Mouse (Mus musculus): Measurements from ENCODE around the gene Arpc1b. TPM values are rescaled to one million over a fixed set of nuclear protein-coding genes. Genes with fewer than 3 reads are reported as not detected.
A peak's percentile ranks its signal among the peaks of the same experiment; 100 is the strongest.
"Not testable (repeated sequence)": the region's sequence is repeated elsewhere in the genome, so short reads cannot be mapped to it uniquely, and the experiment has no call there.

Gene Arpc1b
- polyA plus RNA-seq, 1 experiment from 2014 or later, result 354 TPM

- H3K36me3 ChIP-seq (ENCODE audit: insufficient read depth, low read length), result peaks cover 29% of the 10 kb centered on the region
- no peak overlapping the region for H3K4me2 ChIP-seq (replicated peaks; ENCODE audit: low read depth, low read length)
- H3K4me1 ChIP-seq (ENCODE audit: insufficient read depth, low read length), result peaks cover 29% of the 10 kb centered on the region
- H3K4me3 ChIP-seq (ENCODE audit: low read length), result no peak overlapping the region
- no peaks in the 10 kb centered on the region for H3K27me3 ChIP-seq (ENCODE audit: insufficient read depth, low read length)
- no peak for ATAC-seq (ENCODE audit: low FRiP score, low TSS enrichment)
- no peaks in the 10 kb centered on the region for H3K9me3 ChIP-seq (ENCODE audit: low read length)
- H3K27ac ChIP-seq (ENCODE audit: low read length), result no peak overlapping the region
- 25% methylated on average over 7 of the region's 7 CpGs for whole genome bisulfite sequencing
- H3K9ac ChIP-seq (replicated peaks; ENCODE audit: low read length), result no peak overlapping the region
Observed at GRCm38 (mm10) chr5:145120921-145121320, 6.9 kb downstream of the Arpc1b start.

DNA sequence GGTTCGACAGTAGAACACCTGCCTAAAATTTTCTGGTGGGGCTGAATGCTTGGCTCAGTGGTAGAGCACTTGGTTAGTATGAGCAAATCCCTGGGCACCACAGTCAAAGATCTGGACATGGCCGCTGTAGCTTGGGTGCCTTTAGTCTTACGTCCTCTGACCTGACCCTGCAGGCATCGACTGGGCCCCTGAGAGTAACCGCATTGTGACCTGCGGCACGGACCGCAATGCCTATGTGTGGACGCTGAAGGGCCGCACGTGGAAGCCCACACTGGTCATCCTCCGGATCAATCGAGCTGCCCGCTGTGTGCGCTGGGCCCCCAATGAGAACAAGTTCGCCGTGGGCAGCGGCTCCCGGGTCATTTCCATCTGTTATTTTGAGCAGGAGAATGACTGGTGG is 9.4 kb downstream of the Arpc1b start:
- H3K9ac ChIP-seq (replicated peaks; ENCODE audit: low read length), result no peak overlapping the region
- ATAC-seq (ENCODE audit: low FRiP score, low TSS enrichment), result no peak
- H3K27me3 ChIP-seq (ENCODE audit: insufficient read depth, low read length), result no peaks in the 10 kb centered on the region
- 91% methylated on average over 19 of the region's 19 CpGs for WGBS
- H3K36me3 ChIP-seq (ENCODE audit: insufficient read depth, low read length), result peaks cover 45% of the 10 kb centered on the region
- H3K4me1 ChIP-seq (ENCODE audit: insufficient read depth, low read length), result peaks cover 8% of the 10 kb centered on the region
- H3K4me3 ChIP-seq (ENCODE audit: low read length), result no peak overlapping the region
- H3K9me3 ChIP-seq (ENCODE audit: low read length), result no peaks in the 10 kb centered on the region
- no peak overlapping the region for H3K27ac ChIP-seq (ENCODE audit: low read length)
- H3K4me2 ChIP-seq (replicated peaks; ENCODE audit: low read depth, low read length), result no peak overlapping the region

- H3K27me3 ChIP-seq (ENCODE audit: insufficient read depth, low read length), result no peaks in the 10 kb centered on the region
- H3K9me3 ChIP-seq (ENCODE audit: low read length), result no peaks in the 10 kb centered on the region
- no peak overlapping the region for H3K4me3 ChIP-seq (ENCODE audit: low read length)
- H3K9ac ChIP-seq (replicated peaks; ENCODE audit: low read length), result no peak overlapping the region
- ATAC-seq (ENCODE audit: low FRiP score, low TSS enrichment), result no peak
- no peak overlapping the region for H3K27ac ChIP-seq (ENCODE audit: low read length)
- H3K4me2 ChIP-seq (replicated peaks; ENCODE audit: low read depth, low read length), result no peak overlapping the region
- peaks cover 72% of the 10 kb centered on the region for H3K36me3 ChIP-seq (ENCODE audit: insufficient read depth, low read length)
- WGBS, result 94% methylated on average over 9 of the region's 9 CpGs
- no peaks in the 10 kb centered on the region for H3K4me1 ChIP-seq (ENCODE audit: insufficient read depth, low read length)
Observed at GRCm38 (mm10) chr5:145126580-145126979, 12.6 kb downstream of the Arpc1b start.

GRCm38 (mm10) chr5:145129124-145129523 is 15.1 kb downstream of the Arpc1b start:
- H3K4me3 ChIP-seq (ENCODE audit: low read length), result no peak overlapping the region
- H3K36me3 ChIP-seq (ENCODE audit: insufficient read depth, low read length), result peaks cover 82% of the 10 kb centered on the region
- no peak overlapping the region for H3K9ac ChIP-seq (replicated peaks; ENCODE audit: low read length)
- WGBS, result 97% methylated on average over 4 of the region's 4 CpGs
- H3K9me3 ChIP-seq (ENCODE audit: low read length), result no peaks in the 10 kb centered on the region
- H3K4me1 ChIP-seq (ENCODE audit: insufficient read depth, low read length), result no peaks in the 10 kb centered on the region
- no peak overlapping the region for H3K27ac ChIP-seq (ENCODE audit: low read length)
- H3K4me2 ChIP-seq (replicated peaks; ENCODE audit: low read depth, low read length), result no peak overlapping the region
- no peak for ATAC-seq (ENCODE audit: low FRiP score, low TSS enrichment)
- H3K27me3 ChIP-seq (ENCODE audit: insufficient read depth, low read length), result no peaks in the 10 kb centered on the region

- ATAC-seq (ENCODE audit: low FRiP score, low TSS enrichment); H3K27me3 ChIP-seq (ENCODE audit: insufficient read depth, low read length); H3K27ac ChIP-seq (ENCODE audit: low read length); H3K4me1 ChIP-seq (ENCODE audit: insufficient read depth, low read length); H3K9me3 ChIP-seq (ENCODE audit: low read length); H3K4me2 ChIP-seq (replicated peaks; ENCODE audit: low read depth, low read length); H3K9ac ChIP-seq (replicated peaks; ENCODE audit: low read length); H3K4me3 ChIP-seq (ENCODE audit: low read length): not testable (repeated sequence)
- H3K36me3 ChIP-seq (ENCODE audit: insufficient read depth, low read length), result peaks cover 84% of the 10 kb centered on the region
- 76% methylated on average over 4 of the region's 6 CpGs for WGBS
Observed at GRCm38 (mm10) chr5:145129773-145130172, 15.8 kb downstream of the Arpc1b start.

GRCm38 (mm10) chr5:145130191-145130590 is 16.2 kb downstream of the Arpc1b start:
- H3K9me3 ChIP-seq (ENCODE audit: low read length), result no peaks in the 10 kb centered on the region
- no peak overlapping the region for H3K27ac ChIP-seq (ENCODE audit: low read length)
- H3K27me3 ChIP-seq (ENCODE audit: insufficient read depth, low read length), result no peaks in the 10 kb centered on the region
- no peak for ATAC-seq (ENCODE audit: low FRiP score, low TSS enrichment)
- H3K4me1 ChIP-seq (ENCODE audit: insufficient read depth, low read length), result no peaks in the 10 kb centered on the region
- H3K9ac ChIP-seq (replicated peaks; ENCODE audit: low read length), result no peak overlapping the region
- peaks cover 85% of the 10 kb centered on the region for H3K36me3 ChIP-seq (ENCODE audit: insufficient read depth, low read length)
- 83% methylated on average over 11 of the region's 11 CpGs for WGBS
- H3K4me3 ChIP-seq (ENCODE audit: low read length), result no peak overlapping the region
- H3K4me2 ChIP-seq (replicated peaks; ENCODE audit: low read depth, low read length), result no peak overlapping the region

- 92% methylated on average over 3 of the region's 3 CpGs for WGBS
- ATAC-seq (ENCODE audit: low FRiP score, low TSS enrichment), result no peak
Observed at GRCm38 (mm10) chr5:145130995-145131394, 17.0 kb downstream of the Arpc1b start.

DNA sequence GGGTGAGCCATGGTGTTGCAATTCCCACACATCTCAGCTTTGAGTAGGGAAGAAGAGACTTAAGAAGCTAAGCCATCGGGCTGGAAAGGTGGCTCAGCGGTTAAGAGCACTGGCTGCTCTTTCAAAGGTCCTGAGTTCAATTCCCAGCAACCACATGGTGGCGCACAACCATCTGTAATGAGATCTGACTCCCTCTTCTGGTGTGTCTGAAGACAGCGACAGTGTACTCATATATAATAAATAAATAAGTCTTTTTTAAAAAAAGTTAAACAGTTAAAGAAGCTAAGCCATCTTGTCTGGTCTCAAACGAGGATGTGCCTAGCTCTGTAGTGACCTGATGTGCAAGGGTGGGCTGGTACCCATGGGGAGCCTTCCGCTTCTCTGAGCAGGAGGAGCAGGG is 19.3 kb downstream of the Arpc1b start:
- H3K9ac ChIP-seq (replicated peaks; ENCODE audit: low read length); H3K27me3 ChIP-seq (ENCODE audit: insufficient read depth, low read length); ATAC-seq (ENCODE audit: low FRiP score, low TSS enrichment); H3K4me1 ChIP-seq (ENCODE audit: insufficient read depth, low read length); H3K9me3 ChIP-seq (ENCODE audit: low read length); H3K4me2 ChIP-seq (replicated peaks; ENCODE audit: low read depth, low read length); H3K4me3 ChIP-seq (ENCODE audit: low read length); H3K27ac ChIP-seq (ENCODE audit: low read length): not testable (repeated sequence)
- peaks cover 78% of the 10 kb centered on the region for H3K36me3 ChIP-seq (ENCODE audit: insufficient read depth, low read length)
- 88% methylated on average over 6 of the region's 6 CpGs for WGBS

More at GRCm38 (mm10) chr5:145130995-145131394, 17.0 kb downstream of the Arpc1b start:
- no peaks in the 10 kb centered on the region for H3K27me3 ChIP-seq (ENCODE audit: insufficient read depth, low read length)
- no peak overlapping the region for H3K4me3 ChIP-seq (ENCODE audit: low read length)
- H3K4me1 ChIP-seq (ENCODE audit: insufficient read depth, low read length), result no peaks in the 10 kb centered on the region
- H3K36me3 ChIP-seq (ENCODE audit: insufficient read depth, low read length), result peaks cover 83% of the 10 kb centered on the region
- H3K27ac ChIP-seq (ENCODE audit: low read length), result no peak overlapping the region
- H3K9me3 ChIP-seq (ENCODE audit: low read length), result no peaks in the 10 kb centered on the region
- no peak overlapping the region for H3K4me2 ChIP-seq (replicated peaks; ENCODE audit: low read depth, low read length)
- no peak overlapping the region for H3K9ac ChIP-seq (replicated peaks; ENCODE audit: low read length)

- Histone ChIP-seq H3K4me3 (ENCODE audit: low read length) (peak overlapping the region; percentile 92), H3K9me3 (ENCODE audit: low read length) (no peaks in the 10 kb centered on the region), H3K27ac (ENCODE audit: low read length) (peak overlapping the region; percentile 69; the same call in 1 of the 2 replicates), H3K4me1 (ENCODE audit: insufficient read depth, low read length) (peaks cover 21% of the 10 kb centered on the region), H3K36me3 (ENCODE audit: insufficient read depth, low read length) (peaks cover 51% of the 10 kb centered on the region), H3K9ac (replicated peaks; ENCODE audit: low read length) (peak overlapping the region; percentile 92), H3K4me2 (replicated peaks; ENCODE audit: low read depth, low read length) (peak overlapping the region; percentile 88), H3K27me3 (ENCODE audit: insufficient read depth, low read length) (no peaks in the 10 kb centered on the region)
- no peak for ATAC-seq (ENCODE audit: low FRiP score, low TSS enrichment)
- WGBS, result 6% methylated on average over 6 of the region's 6 CpGs
Observed at GRCm38 (mm10) chr5:145138836-145139235, 24.8 kb downstream of the Arpc1b start.

GRCm38 (mm10) chr5:145139571-145140519 is 25.8 kb downstream of the Arpc1b start, which contains the start of the genes Pdap1 and Bud31:
Pdap1 (minus strand) TSS chr5:145140238.
Bud31 (plus strand) TSS chr5:145140362.
- ATAC-seq (ENCODE audit: low FRiP score, low TSS enrichment), result peak; percentile 94
- H3K4me3 ChIP-seq (ENCODE audit: low read length), result peak within 1 kb of the TSS; percentile 92
- peak within 1 kb of the TSS; percentile 92 for H3K9ac ChIP-seq (replicated peaks; ENCODE audit: low read length)
- peaks cover 21% of the 10 kb centered on the region for H3K4me1 ChIP-seq (ENCODE audit: insufficient read depth, low read length)
- no peaks in the 10 kb centered on the region for H3K9me3 ChIP-seq (ENCODE audit: low read length)
- under 1% methylated on average over 84 of the region's 84 CpGs for WGBS
- H3K27ac ChIP-seq (ENCODE audit: low read length), result peak within 1 kb of the TSS; percentile 91
- peaks cover 48% of the 10 kb centered on the region for H3K36me3 ChIP-seq (ENCODE audit: insufficient read depth, low read length)
- H3K27me3 ChIP-seq (ENCODE audit: insufficient read depth, low read length), result no peaks in the 10 kb centered on the region
- peak within 1 kb of the TSS; percentile 88 for H3K4me2 ChIP-seq (replicated peaks; ENCODE audit: low read depth, low read length)
